Mouse (Mus musculus): ENCODE measurements around the gene Rdh14. TPM values are rescaled to one million over a fixed set of nuclear protein-coding genes. Genes with fewer than 3 reads are reported as not detected.

The Rdh14 gene
- total RNA-seq (2023; ENCODE audit: inconsistent age) = 10.3 to 13.9 TPM (median 11.2 TPM) in 4 replicates

DNA sequence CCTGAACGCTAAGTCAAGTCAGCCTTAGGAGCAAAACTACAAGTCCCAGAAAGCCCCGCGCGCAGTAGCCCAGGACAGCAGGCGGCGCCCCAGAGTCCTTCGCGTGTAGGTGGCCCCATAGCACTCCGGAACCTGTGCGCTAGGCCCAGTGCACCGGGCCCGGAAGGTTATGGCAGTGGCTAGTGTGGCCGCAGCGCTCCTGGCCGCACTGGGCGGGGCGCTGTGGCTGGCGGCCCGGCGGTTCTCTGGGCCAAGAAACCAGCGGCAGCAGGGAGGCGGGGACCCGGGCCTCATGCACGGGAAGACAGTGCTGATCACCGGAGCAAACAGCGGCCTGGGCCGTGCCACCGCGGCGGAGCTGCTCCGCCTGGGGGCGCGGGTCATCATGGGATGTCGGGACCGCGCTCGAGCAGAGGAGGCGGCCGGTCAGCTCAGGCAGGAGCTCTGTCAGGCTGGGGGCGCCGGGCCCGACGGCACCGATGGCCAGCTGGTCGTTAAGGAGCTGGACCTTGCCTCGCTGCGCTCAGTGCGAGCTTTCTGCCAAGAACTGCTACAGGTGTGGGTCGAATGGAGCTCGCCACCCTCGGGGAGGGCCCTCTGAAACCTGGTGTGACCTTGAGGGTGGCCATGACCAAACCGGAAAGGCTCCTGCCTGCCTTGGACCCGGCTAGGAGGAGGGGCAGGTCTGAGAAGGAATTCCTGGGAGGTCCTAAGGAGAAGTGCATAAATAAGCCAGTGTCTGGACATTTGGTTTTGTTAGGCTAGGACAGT lies at the start of gene Rdh14:
Gene Rdh14 (plus strand): TSS at position 102 of the 771 bp plus-strand sequence.

DNA sequence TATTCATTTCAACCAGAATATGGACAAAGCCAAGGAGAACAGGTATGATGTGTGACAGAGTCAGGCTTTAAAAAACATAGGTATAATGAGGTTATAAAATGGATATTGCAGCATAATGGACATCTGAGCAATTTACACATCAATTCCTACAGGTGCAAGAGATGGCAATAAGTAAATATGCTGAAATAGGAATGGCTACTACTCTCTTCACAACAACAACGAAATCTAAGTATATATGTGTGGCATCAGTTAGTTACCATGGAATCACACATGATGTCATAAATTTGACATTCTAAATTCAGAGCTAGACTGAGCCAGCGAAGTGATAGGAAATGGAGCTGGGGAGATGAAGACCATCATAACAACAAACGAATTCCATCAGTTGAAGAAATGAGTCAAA lies 20.9 kb upstream of the Rdh14 start, which contains the start of gene Nt5c1b:
Gene Nt5c1b (plus strand): TSS at position 301 of the 400 bp plus-strand sequence.

Other genes with a start within 250 kb of the Rdh14 start
- not detected in 4 replicates for gene Nt5c1b, start 20.8 kb upstream of the Rdh14 start, total RNA-seq (2023; ENCODE audit: inconsistent age)